Mouse (Mus musculus): Measurements from ENCODE around the gene Mycs. TPM values are rescaled to one million over a fixed set of nuclear protein-coding genes. Genes with fewer than 3 reads are reported as not detected.

Mycs gene
- not detected for total RNA-seq (2021)
- long read RNA-seq, experiment 1 = 0 reads
- long read RNA-seq, experiment 2 = 0 reads

DNA sequence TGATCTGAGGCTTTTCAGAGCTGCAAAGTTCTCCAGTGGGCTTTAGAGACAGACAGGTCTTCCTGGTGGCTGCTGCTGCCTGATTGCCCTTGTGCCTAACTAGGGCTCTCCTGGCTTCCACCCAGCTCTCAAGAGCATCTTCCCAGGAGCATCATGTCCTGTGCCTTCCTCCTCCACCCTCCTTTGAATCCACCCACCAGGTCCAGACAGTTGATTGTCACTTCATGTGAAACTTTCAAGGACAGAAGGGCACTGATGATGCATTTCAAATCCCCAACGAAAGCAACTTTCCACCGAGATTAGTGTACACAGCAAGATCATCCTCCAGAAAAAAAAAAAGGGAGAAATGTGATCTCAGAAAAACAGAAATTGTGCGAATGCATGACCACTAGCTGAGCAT lies at the start of gene Mycs:
Mycs (minus strand) TSS at position 101 of the 400 bp plus-strand sequence.
- intact Hi-C loops (cut with DNase I) = no loop called here
- DNase-seq = no peak

DNA sequence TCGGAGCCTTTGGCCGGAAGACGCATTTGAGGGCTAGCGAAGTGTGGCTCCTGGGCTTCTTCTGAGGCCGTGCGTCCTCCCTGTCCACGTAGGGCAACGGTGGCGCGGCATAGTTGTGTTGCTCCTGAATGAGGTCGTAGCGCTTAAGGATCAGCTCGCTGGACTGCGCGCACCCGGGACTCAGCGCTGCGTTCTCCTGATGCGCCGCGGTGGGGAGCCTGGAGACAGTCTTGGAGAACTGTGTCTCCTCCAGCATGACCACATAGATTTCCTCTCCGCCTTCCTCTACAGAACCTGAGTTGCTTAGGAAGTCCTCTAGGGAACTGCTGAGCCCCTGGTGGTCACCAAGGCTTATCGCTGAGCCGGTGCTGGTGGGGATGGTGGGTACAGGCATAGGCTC lies 1.0 kb downstream of the Mycs start:
- intact Hi-C loops (cut with DNase I) = no loop called here
- no peak for DNase-seq

Other genes with a start within 250 kb of the Mycs start
- gene Btbd35f7, start 199.8 kb upstream of the Mycs start, total RNA-seq (2021) = not detected

All from heart, postnatal 14 days (tissue).